Mouse (Mus musculus): ENCODE results near the gene Diaph3. TPM values are rescaled to one million over a fixed set of nuclear protein-coding genes. Genes with fewer than 3 reads are reported as not detected.

The Diaph3 gene
- polyA plus RNA-seq, 1 experiment from 2014 or later = 8.5 TPM

- Histone ChIP-seq H3K4me1 (no peaks in the 10 kb centered on the region), H3K27ac (no peak overlapping the region), H3K4me2 (replicated peaks) (no peak overlapping the region), H3K9me3 (replicated peaks) (no peaks in the 10 kb centered on the region), H3K9ac (no peak overlapping the region), H3K27me3 (no peaks in the 10 kb centered on the region), H3K36me3 (no peaks in the 10 kb centered on the region), H3K4me3 (no peak overlapping the region)
- ATAC-seq (ENCODE audit: low FRiP score) = no peak
- WGBS = 83% methylated on average over 4 of the region's 4 CpGs
Measured at GRCm38 (mm10) chr14:86833003-86833402, 308.0 kb downstream of the Diaph3 start.

- no peak overlapping the region for H3K4me2 ChIP-seq (replicated peaks)
- no peaks in the 10 kb centered on the region for H3K27me3 ChIP-seq
- H3K4me3 ChIP-seq = no peak overlapping the region
- H3K27ac ChIP-seq = no peak overlapping the region
- no peak for ATAC-seq (ENCODE audit: low FRiP score)
- H3K36me3 ChIP-seq = no peaks in the 10 kb centered on the region
- 97% methylated on average over 4 of the region's 4 CpGs for WGBS
- H3K9me3 ChIP-seq (replicated peaks) = no peaks in the 10 kb centered on the region
- H3K4me1 ChIP-seq = no peaks in the 10 kb centered on the region
- no peak overlapping the region for H3K9ac ChIP-seq
Measured at GRCm38 (mm10) chr14:86816246-86816645, 324.8 kb downstream of the Diaph3 start.

GRCm38 (mm10) chr14:86788880-86789641, 352.0 kb downstream of the Diaph3 start:
- Histone ChIP-seq H3K9ac (no peak overlapping the region), H3K9me3 (replicated peaks) (no peaks in the 10 kb centered on the region), H3K27me3 (no peaks in the 10 kb centered on the region), H3K27ac (no peak overlapping the region), H3K4me2 (replicated peaks) (no peak overlapping the region), H3K4me1 (peaks cover 3% of the 10 kb centered on the region; the same call in 1 of the 2 replicates), H3K4me3 (no peak overlapping the region), H3K36me3 (no peaks in the 10 kb centered on the region)
- WGBS = 76% methylated on average over 6 of the region's 6 CpGs
- ATAC-seq (ENCODE audit: low FRiP score) = no peak

GRCm38 (mm10) chr14:86786866-86787265, 354.2 kb downstream of the Diaph3 start:
- H3K27ac ChIP-seq = no peak overlapping the region
- H3K4me1 ChIP-seq = peaks cover 3% of the 10 kb centered on the region; the same call in 1 of the 2 replicates
- 23% methylated on average over 8 of the region's 8 CpGs for WGBS
- ATAC-seq (ENCODE audit: low FRiP score) = peak; percentile 69
- no peak overlapping the region for H3K9ac ChIP-seq
- H3K4me3 ChIP-seq = no peak overlapping the region
- no peaks in the 10 kb centered on the region for H3K27me3 ChIP-seq
- no peaks in the 10 kb centered on the region for H3K36me3 ChIP-seq
- H3K9me3 ChIP-seq (replicated peaks) = no peaks in the 10 kb centered on the region
- no peak overlapping the region for H3K4me2 ChIP-seq (replicated peaks)

DNA sequence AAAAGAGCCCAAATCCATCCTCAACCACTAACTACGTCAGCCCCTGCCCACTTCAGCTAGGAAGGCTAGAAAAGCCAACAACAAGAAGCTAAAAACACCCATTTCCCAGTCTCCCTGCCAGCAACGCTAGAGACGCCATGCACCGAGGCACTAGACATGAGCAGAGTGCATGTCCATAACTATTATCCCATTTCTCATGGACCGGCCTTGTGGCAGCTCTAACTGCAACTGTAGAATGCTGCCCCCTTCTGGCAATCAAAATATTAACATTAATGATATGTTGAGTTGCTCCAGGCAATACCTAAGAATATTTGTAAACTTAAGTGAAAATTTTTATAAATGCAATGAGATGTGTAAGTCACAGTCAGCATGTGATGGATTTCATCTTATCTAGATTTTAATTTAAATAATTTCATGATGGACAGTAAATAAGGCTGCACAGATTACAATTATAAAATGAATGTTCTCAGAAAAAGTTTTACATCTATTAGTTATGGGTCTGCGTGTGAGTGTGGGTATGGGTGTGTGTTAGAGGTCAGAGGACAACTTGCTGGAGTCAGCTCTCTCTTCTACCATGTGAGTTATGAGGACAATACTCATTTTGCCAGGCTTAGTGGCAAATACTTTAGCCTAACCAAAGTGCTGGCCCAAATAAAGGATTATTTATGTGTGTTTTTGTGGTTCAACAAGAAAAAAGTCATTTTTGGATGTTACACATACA, 359.3 kb downstream of the Diaph3 start:
- Histone ChIP-seq H3K4me3 (no peak overlapping the region), H3K4me2 (replicated peaks) (no peak overlapping the region), H3K9ac (no peak overlapping the region), H3K9me3 (replicated peaks) (no peaks in the 10 kb centered on the region), H3K27me3 (no peaks in the 10 kb centered on the region), H3K27ac (no peak overlapping the region), H3K4me1 (no peaks in the 10 kb centered on the region), H3K36me3 (no peaks in the 10 kb centered on the region)
- ATAC-seq (ENCODE audit: low FRiP score) = peak; percentile 58; the same call in 1 of the 2 replicates
- WGBS = 55% methylated on average over 6 of the region's 6 CpGs

DNA sequence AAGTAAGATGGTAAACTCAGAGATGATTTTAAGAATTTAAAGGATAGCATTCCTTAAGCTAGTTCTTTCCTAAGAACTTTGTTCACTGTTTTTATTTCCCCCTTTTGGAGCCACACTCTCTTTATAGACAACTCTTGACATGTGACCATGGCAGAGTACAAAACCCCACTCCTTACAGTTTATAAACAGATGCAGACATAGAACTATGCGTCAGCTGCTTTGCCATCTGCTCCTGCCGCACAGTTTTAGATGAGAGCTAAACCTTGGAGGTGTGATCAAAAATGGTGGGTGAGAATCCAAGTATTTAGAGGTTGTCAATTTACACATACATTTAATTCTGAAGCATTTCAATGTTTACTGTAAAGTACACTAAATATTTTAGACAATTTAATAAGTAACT, 367.7 kb downstream of the Diaph3 start:
- ATAC-seq (ENCODE audit: low FRiP score) = no peak
- WGBS = 60% methylated on average over 2 of the region's 2 CpGs

GRCm38 (mm10) chr14:86772176-86773150, 368.6 kb downstream of the Diaph3 start:
- no peak overlapping the region for H3K4me3 ChIP-seq
- H3K27ac ChIP-seq = no peak overlapping the region
- 46% methylated on average over 14 of the region's 14 CpGs for WGBS
- H3K9ac ChIP-seq = no peak overlapping the region
- no peak overlapping the region for H3K4me2 ChIP-seq (replicated peaks)
- no peaks in the 10 kb centered on the region for H3K27me3 ChIP-seq
- 0 out of 2 replicates have a peak, but pooled peaks have one; percentile 43 for ATAC-seq (ENCODE audit: low FRiP score)
- H3K9me3 ChIP-seq (replicated peaks) = no peaks in the 10 kb centered on the region
- no peaks in the 10 kb centered on the region for H3K36me3 ChIP-seq
- no peaks in the 10 kb centered on the region for H3K4me1 ChIP-seq

More for the DNA sequence above, 367.7 kb downstream of the Diaph3 start:
- Histone ChIP-seq H3K4me3 (no peak overlapping the region), H3K36me3 (no peaks in the 10 kb centered on the region), H3K4me2 (replicated peaks) (no peak overlapping the region), H3K9me3 (replicated peaks) (no peaks in the 10 kb centered on the region), H3K27ac (no peak overlapping the region), H3K4me1 (no peaks in the 10 kb centered on the region), H3K9ac (no peak overlapping the region), H3K27me3 (no peaks in the 10 kb centered on the region)

DNA sequence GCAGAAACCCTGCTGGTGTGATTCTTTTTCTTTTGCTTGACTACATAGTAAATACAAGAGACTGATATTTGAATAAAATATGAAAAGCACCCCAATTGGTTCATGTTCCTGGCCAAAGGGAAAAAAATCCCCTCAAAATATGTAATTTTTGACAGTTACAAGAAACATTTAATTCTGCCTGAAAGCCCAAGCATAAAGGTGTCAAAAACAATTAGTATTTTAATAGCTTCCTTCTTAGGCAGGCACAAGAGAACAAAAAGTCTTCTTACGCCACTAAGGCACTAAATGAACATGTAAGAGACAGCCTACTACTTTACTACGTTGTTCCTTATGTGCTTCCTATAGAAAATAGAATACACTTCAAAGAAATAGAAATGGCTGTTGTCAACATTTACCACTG, 376.7 kb downstream of the Diaph3 start:
- no peaks in the 10 kb centered on the region for H3K9me3 ChIP-seq (replicated peaks)
- ATAC-seq (ENCODE audit: low FRiP score) = no peak
- no peak overlapping the region for H3K9ac ChIP-seq
- H3K27ac ChIP-seq = no peak overlapping the region
- no peaks in the 10 kb centered on the region for H3K4me1 ChIP-seq
- H3K36me3 ChIP-seq = no peaks in the 10 kb centered on the region
- no peaks in the 10 kb centered on the region for H3K27me3 ChIP-seq
- no peak overlapping the region for H3K4me2 ChIP-seq (replicated peaks)
- no peak overlapping the region for H3K4me3 ChIP-seq
- 53% methylated on average over 2 of the region's 2 CpGs for WGBS

DNA sequence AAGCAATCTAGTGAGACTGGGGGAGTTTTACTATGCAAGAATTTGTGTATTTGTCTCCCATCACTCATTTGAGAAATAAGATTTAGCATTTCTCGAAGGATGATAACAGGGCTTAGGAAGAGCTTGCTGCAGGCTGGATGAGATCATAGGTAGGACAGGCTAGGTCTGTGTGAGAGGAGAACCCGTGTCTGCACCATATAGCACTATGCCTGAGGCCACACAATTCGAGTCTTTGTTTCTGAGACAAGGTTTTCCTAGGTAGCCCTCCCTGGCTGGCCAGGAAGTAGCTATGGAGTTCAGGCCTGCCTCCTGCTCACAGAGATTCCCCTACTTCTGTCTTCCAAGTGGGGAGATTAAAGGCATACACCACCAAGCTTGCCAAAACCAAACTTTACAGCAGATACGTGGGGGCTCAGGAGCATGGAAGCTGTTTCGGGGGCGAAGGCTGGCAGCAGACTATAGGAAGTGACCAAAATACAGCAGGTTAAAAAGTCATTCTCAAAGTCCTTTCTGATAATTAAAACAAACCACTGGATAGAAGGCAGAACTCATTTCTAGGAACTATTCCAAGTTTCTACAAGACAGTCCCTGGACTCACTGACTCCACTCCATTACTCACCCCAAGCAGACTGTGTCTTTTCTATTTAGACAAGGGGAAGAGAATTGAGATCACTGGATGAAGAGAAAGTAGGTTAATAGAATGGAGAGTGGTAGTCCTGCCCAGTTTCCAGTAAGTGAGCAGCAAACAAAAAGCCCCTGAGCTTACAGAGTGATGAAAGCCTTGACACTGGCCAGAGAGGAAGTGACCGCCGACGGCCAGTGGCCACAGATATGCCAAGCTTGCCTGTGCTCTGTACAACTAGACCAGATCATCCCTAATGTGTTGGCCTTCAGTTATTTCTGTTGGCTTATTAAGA, 383.2 kb downstream of the Diaph3 start:
- Histone ChIP-seq H3K4me1 (0 out of 2 replicates have a peak, but pooled peaks cover 3% of the 10 kb centered on the region), H3K9ac (no peak overlapping the region), H3K4me2 (replicated peaks) (no peak overlapping the region), H3K27me3 (no peaks in the 10 kb centered on the region), H3K9me3 (replicated peaks) (no peaks in the 10 kb centered on the region), H3K4me3 (no peak overlapping the region), H3K27ac (no peak overlapping the region), H3K36me3 (no peaks in the 10 kb centered on the region)
- ATAC-seq (ENCODE audit: low FRiP score) = no peak
- 87% methylated on average over 9 of the region's 9 CpGs for WGBS

- H3K9ac ChIP-seq = no peak overlapping the region
- H3K36me3 ChIP-seq = no peaks in the 10 kb centered on the region
- no peak overlapping the region for H3K4me3 ChIP-seq
- H3K27ac ChIP-seq = no peak overlapping the region
- no peaks in the 10 kb centered on the region for H3K9me3 ChIP-seq (replicated peaks)
- WGBS = 85% methylated on average over 4 of the region's 4 CpGs
- 0 out of 2 replicates have a peak, but pooled peaks cover 3% of the 10 kb centered on the region for H3K4me1 ChIP-seq
- no peak for ATAC-seq (ENCODE audit: low FRiP score)
- no peaks in the 10 kb centered on the region for H3K27me3 ChIP-seq
- no peak overlapping the region for H3K4me2 ChIP-seq (replicated peaks)
Measured at GRCm38 (mm10) chr14:86757132-86757531, 383.9 kb downstream of the Diaph3 start.

- WGBS = 85% methylated on average over 7 of the region's 7 CpGs
- H3K4me1 ChIP-seq = peaks cover 19% of the 10 kb centered on the region
- no peak overlapping the region for H3K4me3 ChIP-seq
- no peak overlapping the region for H3K9ac ChIP-seq
- no peaks in the 10 kb centered on the region for H3K27me3 ChIP-seq
- H3K27ac ChIP-seq = no peak overlapping the region
- no peaks in the 10 kb centered on the region for H3K36me3 ChIP-seq
- no peaks in the 10 kb centered on the region for H3K9me3 ChIP-seq (replicated peaks)
- no peak for ATAC-seq (ENCODE audit: low FRiP score)
- H3K4me2 ChIP-seq (replicated peaks) = no peak overlapping the region
Measured at GRCm38 (mm10) chr14:86750351-86750750, 390.7 kb downstream of the Diaph3 start.
